Mouse (Mus musculus) T-cell, adult 2 months (primary cell): ENCODE measurements around the gene Rdh12.
"Not testable (repeated sequence)": the region's sequence is repeated elsewhere in the genome, so short reads cannot be mapped to it uniquely, and the experiment has no call there.

ENCODE experiments used
- DNase-seq: peaks from one replicate; pipeline ENCODE4 v3.0.0; 2022; ENCODE audit warnings: low spot score

Gene Rdh12

GRCm38 (mm10) chr12:79208703-79209464 is at the start of gene Rdh12:
Rdh12 (plus strand) TSS chr12:79208914.
- peak; percentile 59 for DNase-seq

- no peak for DNase-seq
Measured at GRCm38 (mm10) chr12:79162876-79163275, 45.8 kb upstream of the Rdh12 start.

GRCm38 (mm10) chr12:79169173-79169572 is 39.5 kb upstream of the Rdh12 start:
- DNase-seq, result no peak

- DNase-seq, result no peak
Measured at GRCm38 (mm10) chr12:79170421-79170820, 38.3 kb upstream of the Rdh12 start.

- DNase-seq, result peak; percentile 13
Measured at GRCm38 (mm10) chr12:79171269-79171995, 37.3 kb upstream of the Rdh12 start.

GRCm38 (mm10) chr12:79172019-79172941 is 36.4 kb upstream of the Rdh12 start, which contains the start of gene Vti1b:
Vti1b (minus strand) TSS chr12:79172667.
- peak; percentile 94 for DNase-seq

GRCm38 (mm10) chr12:79173721-79174120 is 35.0 kb upstream of the Rdh12 start:
- DNase-seq, result no peak

GRCm38 (mm10) chr12:79175998-79176397 is 32.7 kb upstream of the Rdh12 start:
- DNase-seq, result no peak

GRCm38 (mm10) chr12:79185160-79185559 is 23.6 kb upstream of the Rdh12 start:
- DNase-seq, result not testable (repeated sequence)

- peak; percentile 53 for DNase-seq
Measured at GRCm38 (mm10) chr12:79190931-79191673, 17.6 kb upstream of the Rdh12 start.

GRCm38 (mm10) chr12:79191701-79192100 is 17.0 kb upstream of the Rdh12 start:
- peak; percentile 87 for DNase-seq

- no peak for DNase-seq
Measured at GRCm38 (mm10) chr12:79192193-79192592, 16.5 kb upstream of the Rdh12 start, which contains the start of gene Rdh11. Rdh11 (minus strand) TSS chr12:79192293.

GRCm38 (mm10) chr12:79193441-79193840 is 15.3 kb upstream of the Rdh12 start:
- peak; percentile 48 for DNase-seq

GRCm38 (mm10) chr12:79197105-79197504 is 11.6 kb upstream of the Rdh12 start:
- DNase-seq, result no peak

- DNase-seq, result no peak
Measured at GRCm38 (mm10) chr12:79201882-79202281, 6.8 kb upstream of the Rdh12 start.

- no peak for DNase-seq
Measured at GRCm38 (mm10) chr12:79211447-79211846, 2.7 kb downstream of the Rdh12 start.

- DNase-seq, result no peak
Measured at GRCm38 (mm10) chr12:79217511-79217910, 8.8 kb downstream of the Rdh12 start.

- no peak for DNase-seq
Measured at GRCm38 (mm10) chr12:79235485-79236080, 26.9 kb downstream of the Rdh12 start.

GRCm38 (mm10) chr12:79241985-79242384 is 33.3 kb downstream of the Rdh12 start:
- no peak for DNase-seq

GRCm38 (mm10) chr12:79242921-79243320 is 34.2 kb downstream of the Rdh12 start:
- no peak for DNase-seq

GRCm38 (mm10) chr12:79248110-79248509 is 39.4 kb downstream of the Rdh12 start:
- no peak for DNase-seq
